Mouse (Mus musculus): ENCODE data around the gene Gm42742. TPM values are rescaled to one million over a fixed set of nuclear protein-coding genes. Genes with fewer than 3 reads are reported as not detected.

Gene Gm42742
- polyA plus RNA-seq, 1 experiment from 2014 or later = 52.7 TPM

GRCm38 (mm10) chr7:127027885-127028284, 7.0 kb upstream of the Gm42742 start:
- no peaks in the 10 kb centered on the region for H3K9me3 ChIP-seq (replicated peaks; ENCODE audit: control insufficient read depth, low read length)
- H3K9ac ChIP-seq (replicated peaks; ENCODE audit: low read length) = peak overlapping the region; percentile 51
- H3K4me3 ChIP-seq (ENCODE audit: low read depth, low read length) = peak overlapping the region; percentile 99
- DNase-seq (ENCODE audit: low spot score) (no peak), ATAC-seq (replicated peaks; ENCODE audit: insufficient number of reproducible peaks, low FRiP score, low TSS enrichment, low read depth) (no peak)
- WGBS = 71% methylated on average over 8 of the region's 8 CpGs
- H3K4me2 ChIP-seq (ENCODE audit: low read depth, low read length) = peak overlapping the region; percentile 32
- H3K36me3 ChIP-seq (replicated peaks; ENCODE audit: control insufficient read depth, insufficient read depth, low read depth, low read length) = peaks cover 12% of the 10 kb centered on the region
- no peaks in the 10 kb centered on the region for H3K27me3 ChIP-seq (ENCODE audit: control insufficient read depth, insufficient read depth, low read length)
- H3K27ac ChIP-seq (replicated peaks; ENCODE audit: low read depth, low read length) = peak overlapping the region; percentile 53
- H3K4me1 ChIP-seq (ENCODE audit: control insufficient read depth, insufficient read depth, low read length) = peaks cover 15% of the 10 kb centered on the region

DNA sequence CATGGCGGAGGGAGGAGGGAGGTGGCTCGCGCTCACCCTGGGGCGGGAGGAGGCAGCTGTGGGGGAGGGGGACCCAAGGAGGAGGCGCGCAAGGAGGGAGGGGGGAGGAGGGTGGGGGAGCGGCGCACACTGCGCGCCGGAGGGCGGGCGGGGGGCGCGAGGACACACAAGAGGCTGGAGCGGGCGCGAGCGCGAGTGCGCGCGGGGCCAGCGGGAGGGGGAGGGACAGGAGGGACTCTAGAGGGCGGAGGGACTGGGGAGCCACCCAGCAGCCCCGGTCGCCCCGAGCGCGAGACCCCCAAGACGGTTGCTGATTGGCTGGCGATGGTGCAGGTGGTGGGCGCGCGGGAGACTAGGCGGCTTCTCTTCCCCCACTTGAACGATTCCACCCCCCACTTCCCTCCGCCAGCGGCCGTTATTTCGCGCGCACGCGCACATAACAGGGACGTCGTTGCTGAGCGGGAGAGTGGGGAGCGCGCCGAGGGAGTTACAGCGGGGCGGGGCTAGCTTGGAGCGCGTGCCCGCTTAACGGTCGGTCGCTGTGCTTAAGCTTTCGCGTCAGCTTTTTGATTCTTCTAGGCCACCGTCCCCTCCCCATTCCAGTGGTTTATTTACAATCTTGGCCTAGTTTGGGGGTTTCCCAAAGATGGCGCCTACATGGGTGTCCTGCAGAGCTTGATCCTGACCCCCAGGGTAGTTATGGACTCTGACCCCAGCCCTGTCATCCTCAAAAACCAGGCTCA, 6.3 kb upstream of the Gm42742 start, which contains the start of gene Maz:
TSS of gene Maz (minus strand) at position 54 of the 743 bp plus-strand sequence.
- Histone ChIP-seq H3K9ac (replicated peaks; ENCODE audit: low read length) (peak within 1 kb of the TSS; percentile 100), H3K4me1 (ENCODE audit: control insufficient read depth, insufficient read depth, low read length) (peaks cover 16% of the 10 kb centered on the region), H3K9me3 (replicated peaks; ENCODE audit: control insufficient read depth, low read length) (no peaks in the 10 kb centered on the region), H3K27ac (replicated peaks; ENCODE audit: low read depth, low read length) (peak within 1 kb of the TSS; percentile 98), H3K27me3 (ENCODE audit: control insufficient read depth, insufficient read depth, low read length) (no peaks in the 10 kb centered on the region), H3K4me3 (ENCODE audit: low read depth, low read length) (peak within 1 kb of the TSS; percentile 99), H3K36me3 (replicated peaks; ENCODE audit: control insufficient read depth, insufficient read depth, low read depth, low read length) (peaks cover 6% of the 10 kb centered on the region), H3K4me2 (ENCODE audit: low read depth, low read length) (peak within 1 kb of the TSS; percentile 97)
- 1% methylated on average over 56 of the region's 63 CpGs for WGBS
- DNase-seq (ENCODE audit: low spot score) (peak; percentile 100), ATAC-seq (replicated peaks; ENCODE audit: insufficient number of reproducible peaks, low FRiP score, low TSS enrichment, low read depth) (peak; percentile 85)

DNA sequence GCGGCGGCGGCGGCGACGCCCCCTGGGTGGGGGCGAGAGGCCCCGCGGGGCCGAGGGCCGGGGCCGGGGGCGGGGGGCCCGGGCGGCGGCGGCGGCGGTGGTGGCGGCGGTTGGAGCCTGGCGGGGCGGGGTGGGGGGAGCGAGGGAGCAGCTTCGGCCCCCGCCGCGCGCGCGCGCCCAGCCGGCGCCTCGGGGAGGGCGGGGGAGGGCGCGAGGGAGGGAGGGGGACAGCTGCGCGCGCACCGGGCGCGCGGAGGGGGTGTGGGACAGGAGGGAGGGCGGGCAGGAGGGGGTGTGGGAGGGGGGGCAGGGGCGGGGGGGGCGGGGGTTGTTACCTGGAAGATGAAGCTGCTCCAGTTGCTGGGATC, 5.7 kb upstream of the Gm42742 start:
- Histone ChIP-seq H3K27me3 (ENCODE audit: control insufficient read depth, insufficient read depth, low read length) (no peaks in the 10 kb centered on the region), H3K4me2 (ENCODE audit: low read depth, low read length) (peak overlapping the region; percentile 97; the same call in 1 of the 2 replicates), H3K4me3 (ENCODE audit: low read depth, low read length) (peak overlapping the region; percentile 99), H3K4me1 (ENCODE audit: control insufficient read depth, insufficient read depth, low read length) (peaks cover 16% of the 10 kb centered on the region), H3K36me3 (replicated peaks; ENCODE audit: control insufficient read depth, insufficient read depth, low read depth, low read length) (peaks cover 6% of the 10 kb centered on the region), H3K9ac (replicated peaks; ENCODE audit: low read length) (peak overlapping the region; percentile 100), H3K27ac (replicated peaks; ENCODE audit: low read depth, low read length) (peak overlapping the region; percentile 98), H3K9me3 (replicated peaks; ENCODE audit: control insufficient read depth, low read length) (no peaks in the 10 kb centered on the region)
- DNase-seq (ENCODE audit: low spot score) (no peak), ATAC-seq (replicated peaks; ENCODE audit: insufficient number of reproducible peaks, low FRiP score, low TSS enrichment, low read depth) (no peak)
- WGBS = no CpG with 5 or more reads among the region's 48 CpGs

DNA sequence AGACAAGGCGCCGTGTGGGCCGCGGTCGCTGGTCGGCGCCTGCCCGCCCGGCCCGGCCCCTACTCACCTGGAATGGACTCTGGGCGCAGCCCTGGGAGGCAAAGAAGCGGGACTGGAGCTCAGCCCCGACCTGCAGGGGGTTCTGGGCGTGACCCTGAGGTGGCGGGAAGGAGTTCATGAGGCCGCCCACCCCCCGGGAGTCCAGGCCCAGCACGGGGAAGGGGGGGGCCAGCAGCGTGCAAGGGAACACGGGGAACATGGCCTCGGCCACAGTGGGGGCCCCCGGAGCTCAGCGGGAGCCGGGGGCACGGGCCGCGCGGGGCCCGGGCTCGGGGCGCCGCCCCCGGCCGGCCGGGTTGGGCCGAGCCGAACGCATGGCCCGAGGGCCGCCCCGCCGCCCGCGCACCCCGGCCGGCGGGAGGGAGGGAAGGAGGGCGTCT, 5.3 kb upstream of the Gm42742 start:
- peaks cover 6% of the 10 kb centered on the region for H3K36me3 ChIP-seq (replicated peaks; ENCODE audit: control insufficient read depth, insufficient read depth, low read depth, low read length)
- H3K27me3 ChIP-seq (ENCODE audit: control insufficient read depth, insufficient read depth, low read length) = no peaks in the 10 kb centered on the region
- H3K4me1 ChIP-seq (ENCODE audit: control insufficient read depth, insufficient read depth, low read length) = peaks cover 16% of the 10 kb centered on the region
- peak overlapping the region; percentile 99 for H3K4me3 ChIP-seq (ENCODE audit: low read depth, low read length)
- peak overlapping the region; percentile 98 for H3K27ac ChIP-seq (replicated peaks; ENCODE audit: low read depth, low read length)
- DNase-seq (ENCODE audit: low spot score) = peak; percentile 78
- H3K9me3 ChIP-seq (replicated peaks; ENCODE audit: control insufficient read depth, low read length) = no peaks in the 10 kb centered on the region
- ATAC-seq (replicated peaks; ENCODE audit: insufficient number of reproducible peaks, low FRiP score, low TSS enrichment, low read depth) = peak; percentile 30
- H3K9ac ChIP-seq (replicated peaks; ENCODE audit: low read length) = peak overlapping the region; percentile 100
- 0% methylated on average over 18 of the region's 48 CpGs for WGBS
- H3K4me2 ChIP-seq (ENCODE audit: low read depth, low read length) = peak overlapping the region; percentile 97

GRCm38 (mm10) chr7:127025556-127026160, 4.8 kb upstream of the Gm42742 start:
- Histone ChIP-seq H3K36me3 (replicated peaks; ENCODE audit: control insufficient read depth, insufficient read depth, low read depth, low read length) (peaks cover 6% of the 10 kb centered on the region), H3K4me2 (ENCODE audit: low read depth, low read length) (peak overlapping the region; percentile 97), H3K27me3 (ENCODE audit: control insufficient read depth, insufficient read depth, low read length) (no peaks in the 10 kb centered on the region), H3K27ac (replicated peaks; ENCODE audit: low read depth, low read length) (peak overlapping the region; percentile 98), H3K4me3 (ENCODE audit: low read depth, low read length) (peak overlapping the region; percentile 99), H3K9ac (replicated peaks; ENCODE audit: low read length) (peak overlapping the region; percentile 100), H3K4me1 (ENCODE audit: control insufficient read depth, insufficient read depth, low read length) (peaks cover 17% of the 10 kb centered on the region), H3K9me3 (replicated peaks; ENCODE audit: control insufficient read depth, low read length) (no peaks in the 10 kb centered on the region)
- ATAC-seq (replicated peaks; ENCODE audit: insufficient number of reproducible peaks, low FRiP score, low TSS enrichment, low read depth) (no peak), DNase-seq (ENCODE audit: low spot score) (peak; percentile 34)
- under 1% methylated on average over 53 of the region's 65 CpGs for WGBS

GRCm38 (mm10) chr7:127024755-127025555, 4.1 kb upstream of the Gm42742 start:
- ATAC-seq (replicated peaks; ENCODE audit: insufficient number of reproducible peaks, low FRiP score, low TSS enrichment, low read depth) (no peak), DNase-seq (ENCODE audit: low spot score) (peak; percentile 83)
- peaks cover 18% of the 10 kb centered on the region for H3K4me1 ChIP-seq (ENCODE audit: control insufficient read depth, insufficient read depth, low read length)
- peak overlapping the region; percentile 97 for H3K4me2 ChIP-seq (ENCODE audit: low read depth, low read length)
- H3K9me3 ChIP-seq (replicated peaks; ENCODE audit: control insufficient read depth, low read length) = no peaks in the 10 kb centered on the region
- H3K27me3 ChIP-seq (ENCODE audit: control insufficient read depth, insufficient read depth, low read length) = no peaks in the 10 kb centered on the region
- WGBS = 2% methylated on average over 30 of the region's 30 CpGs
- H3K4me3 ChIP-seq (ENCODE audit: low read depth, low read length) = peak overlapping the region; percentile 99
- H3K36me3 ChIP-seq (replicated peaks; ENCODE audit: control insufficient read depth, insufficient read depth, low read depth, low read length) = peaks cover 6% of the 10 kb centered on the region
- peak overlapping the region; percentile 98 for H3K27ac ChIP-seq (replicated peaks; ENCODE audit: low read depth, low read length)
- H3K9ac ChIP-seq (replicated peaks; ENCODE audit: low read length) = peak overlapping the region; percentile 100

DNA sequence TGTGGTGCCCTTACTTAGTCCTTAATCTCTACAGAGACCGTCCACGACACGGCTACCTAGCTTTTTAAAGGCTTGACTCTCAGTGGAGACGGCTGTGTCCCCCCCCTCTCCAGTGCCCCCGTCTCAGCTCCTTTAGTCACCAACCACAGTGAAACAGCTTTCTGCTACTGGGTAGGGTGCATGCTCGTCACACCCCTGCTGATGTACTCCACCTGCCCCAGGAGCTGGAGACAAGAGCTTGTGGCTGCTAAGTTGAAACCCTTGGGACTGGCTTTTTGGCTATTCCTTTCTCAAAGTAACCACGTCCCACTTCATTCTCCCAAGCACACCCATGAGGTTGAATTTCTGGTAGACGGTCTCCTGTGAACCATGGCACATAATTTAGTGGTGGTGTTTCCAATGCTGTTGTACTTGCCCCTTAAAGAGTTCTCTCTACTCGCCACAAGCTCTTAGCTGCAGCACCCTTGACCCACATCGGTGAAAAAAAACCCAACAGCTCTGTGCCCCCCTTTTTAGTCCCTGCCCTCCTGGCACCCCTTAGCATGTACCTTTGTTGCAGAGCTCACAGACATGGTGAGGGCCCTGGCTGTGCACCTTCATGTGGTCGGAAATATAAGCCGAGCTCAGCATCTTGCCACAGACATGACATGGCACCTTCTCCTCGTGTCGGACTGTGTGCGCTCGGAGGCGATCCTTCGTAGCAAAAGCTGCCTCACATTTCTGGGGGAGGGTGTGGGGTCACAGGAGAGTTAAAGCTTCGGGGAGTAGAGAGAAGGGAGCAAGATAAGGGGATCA, 3.2 kb upstream of the Gm42742 start:
- 34% methylated on average over 19 of the region's 19 CpGs for WGBS
- Histone ChIP-seq H3K4me1 (ENCODE audit: control insufficient read depth, insufficient read depth, low read length) (peaks cover 18% of the 10 kb centered on the region), H3K36me3 (replicated peaks; ENCODE audit: control insufficient read depth, insufficient read depth, low read depth, low read length) (peaks cover 6% of the 10 kb centered on the region), H3K4me2 (ENCODE audit: low read depth, low read length) (peak overlapping the region; percentile 97), H3K4me3 (ENCODE audit: low read depth, low read length) (peak overlapping the region; percentile 99), H3K27ac (replicated peaks; ENCODE audit: low read depth, low read length) (no peak overlapping the region), H3K27me3 (ENCODE audit: control insufficient read depth, insufficient read depth, low read length) (no peaks in the 10 kb centered on the region), H3K9me3 (replicated peaks; ENCODE audit: control insufficient read depth, low read length) (no peaks in the 10 kb centered on the region), H3K9ac (replicated peaks; ENCODE audit: low read length) (peak overlapping the region; percentile 100)
- DNase-seq (ENCODE audit: low spot score) (no peak), ATAC-seq (replicated peaks; ENCODE audit: insufficient number of reproducible peaks, low FRiP score, low TSS enrichment, low read depth) (no peak)
